Mouse (Mus musculus) ES-E14 (cell line): ENCODE measurements around the gene Olfr76.
A peak's percentile ranks its signal among the peaks of the same experiment; 100 is the strongest.

Source experiments
- CHD2 ChIP-seq: IDR thresholded peaks from 2 replicates; pipeline ENCODE4 v1.6.1; 2014; ENCODE audit warnings: mild to moderate bottlenecking, low read depth, low read length, inconsistent platforms
- HCFC1 ChIP-seq: IDR thresholded peaks from 2 replicates; pipeline ENCODE4 v1.6.1; 2012; ENCODE audit warnings: low read length, inconsistent platforms, borderline replicate concordance; ENCODE audit not compliant: insufficient read depth
- MAFK ChIP-seq: IDR thresholded peaks from 2 replicates; pipeline ENCODE4 v1.6.1; 2014; ENCODE audit warnings: mild to moderate bottlenecking, low read depth, low read length, inconsistent platforms; ENCODE audit not compliant: insufficient read depth
- ZC3H11A ChIP-seq: IDR thresholded peaks from 2 replicates; pipeline ENCODE4 v1.6.1; 2012; ENCODE audit warnings: low read depth, mild to moderate bottlenecking, inconsistent platforms, low read length, borderline replicate concordance
- ZNF384 ChIP-seq: IDR thresholded peaks from 2 replicates; pipeline ENCODE4 v1.6.1; 2012; ENCODE audit warnings: low read depth, low read length, inconsistent platforms

GRCm38 (mm10) chr19:12116464-12116863 is 6.5 kb downstream of the Olfr76 start:
- TF ChIP-seq MAFK (peak; percentile 84), CHD2 (no peak), ZC3H11A (no peak), HCFC1 (no peak), ZNF384 (no peak)
